Mouse (Mus musculus): ENCODE results near the gene Clock. TPM values are rescaled to one million over a fixed set of nuclear protein-coding genes. Genes with fewer than 3 reads are reported as not detected.

The Clock gene
- total RNA-seq, 2 experiments from 2014 or later: 1.1 to 10.9 TPM

- peak; percentile 99 for ATAC-seq (replicated peaks; ENCODE audit: low FRiP score, poor library complexity, severe bottlenecking)
These were observed 120.8 kb downstream of the Clock start, which contains the start of gene Tmem165 for GRCm38 (mm10) chr5:76183750-76184261. Gene Tmem165 (plus strand): TSS chr5:76183880.

GRCm38 (mm10) chr5:76183043-76183749 lies 121.4 kb downstream of the Clock start:
- ATAC-seq (replicated peaks; ENCODE audit: low FRiP score, poor library complexity, severe bottlenecking): peak; percentile 57

GRCm38 (mm10) chr5:76182326-76182725 lies 122.3 kb downstream of the Clock start:
- ATAC-seq (replicated peaks; ENCODE audit: low FRiP score, poor library complexity, severe bottlenecking): no peak

GRCm38 (mm10) chr5:76179791-76180190 lies 124.8 kb downstream of the Clock start:
- ATAC-seq (replicated peaks; ENCODE audit: low FRiP score, poor library complexity, severe bottlenecking): no peak

GRCm38 (mm10) chr5:76179171-76179570 lies 125.4 kb downstream of the Clock start:
- no peak for ATAC-seq (replicated peaks; ENCODE audit: low FRiP score, poor library complexity, severe bottlenecking)

GRCm38 (mm10) chr5:76177664-76178063 lies 126.9 kb downstream of the Clock start:
- no peak for ATAC-seq (replicated peaks; ENCODE audit: low FRiP score, poor library complexity, severe bottlenecking)

- no peak for ATAC-seq (replicated peaks; ENCODE audit: low FRiP score, poor library complexity, severe bottlenecking)
These were observed 127.8 kb downstream of the Clock start for GRCm38 (mm10) chr5:76176841-76177240.

DNA sequence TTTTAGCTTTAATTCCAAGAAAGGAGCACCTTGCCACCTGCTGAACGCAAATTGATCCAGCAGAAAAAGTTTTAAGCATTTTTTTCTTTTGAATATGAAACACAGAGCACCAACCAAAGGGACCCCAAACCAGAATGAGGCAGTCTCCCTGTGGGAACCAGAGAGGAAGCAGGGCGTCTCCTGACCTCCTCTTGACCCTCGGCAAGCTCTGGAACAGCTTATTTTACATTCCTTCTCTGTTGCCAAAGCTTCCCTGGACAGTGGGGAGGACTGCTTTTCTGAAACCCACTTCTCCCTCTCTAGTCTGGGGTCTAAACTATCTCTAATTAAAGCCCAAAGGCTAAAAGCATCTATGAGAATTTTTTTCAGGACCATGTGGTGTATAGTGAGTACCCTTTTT lies 128.2 kb downstream of the Clock start:
- no peak for ATAC-seq (replicated peaks; ENCODE audit: low FRiP score, poor library complexity, severe bottlenecking)

DNA sequence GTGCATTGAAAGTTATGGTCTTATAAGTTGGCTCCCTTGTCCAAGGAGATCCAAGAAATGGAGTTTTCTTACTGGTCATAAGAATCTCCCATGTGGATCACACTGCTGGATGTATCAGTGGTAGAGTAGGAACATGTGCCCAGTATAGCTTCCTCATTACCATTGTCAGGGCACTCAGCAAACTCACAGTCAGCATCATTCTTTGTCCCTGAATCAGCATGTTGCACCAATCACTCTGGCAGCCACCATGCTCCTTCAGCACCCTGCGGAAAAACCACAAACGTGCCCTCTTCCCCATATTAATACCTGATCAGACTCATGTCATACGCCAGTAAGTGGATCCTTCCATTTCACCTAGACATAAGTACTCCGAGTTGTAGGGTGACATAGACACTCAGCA lies 129.5 kb downstream of the Clock start:
- no peak for ATAC-seq (replicated peaks; ENCODE audit: low FRiP score, poor library complexity, severe bottlenecking)

DNA sequence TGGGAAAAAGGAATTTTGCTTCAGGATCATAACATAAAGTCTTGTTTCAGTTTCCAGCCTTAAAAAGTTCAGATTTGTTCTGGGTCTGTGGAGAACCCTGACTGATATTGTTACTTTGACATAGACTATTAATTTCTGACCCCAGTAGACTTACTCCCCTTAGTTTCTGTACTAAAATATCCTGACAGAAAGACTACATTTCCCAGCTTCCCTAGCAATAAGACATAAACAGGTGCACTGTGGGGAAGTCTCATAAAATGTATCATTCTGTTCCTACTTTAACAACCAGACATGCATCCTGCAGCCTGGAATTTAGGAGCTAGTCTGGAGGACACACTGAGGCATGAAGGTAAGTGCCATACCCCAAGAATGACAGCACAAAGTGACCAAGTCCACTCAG lies 133.6 kb downstream of the Clock start:
- ATAC-seq (replicated peaks; ENCODE audit: low FRiP score, poor library complexity, severe bottlenecking): no peak

- ATAC-seq (replicated peaks; ENCODE audit: low FRiP score, poor library complexity, severe bottlenecking): no peak
These were observed 134.1 kb downstream of the Clock start for GRCm38 (mm10) chr5:76170522-76170921.

DNA sequence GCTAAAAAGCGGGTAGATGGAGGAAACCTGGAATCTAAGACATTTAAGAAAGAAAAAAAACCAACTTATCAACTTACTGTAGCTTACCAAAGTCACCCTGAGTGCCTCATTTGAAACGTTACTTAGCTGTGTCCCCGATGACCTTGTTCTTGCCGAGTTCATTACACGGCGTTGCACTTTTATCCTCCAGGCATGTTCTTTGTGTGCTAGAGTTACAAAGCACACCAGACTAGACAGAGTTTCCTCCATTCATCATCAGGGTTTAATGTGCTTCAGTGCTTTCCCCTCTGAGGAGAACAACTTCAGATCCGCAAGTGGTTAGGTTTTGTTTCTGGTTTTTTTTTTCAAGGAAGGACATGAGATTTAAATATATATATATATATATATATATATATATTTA lies 139.8 kb downstream of the Clock start:
- no peak for ATAC-seq (replicated peaks; ENCODE audit: low FRiP score, poor library complexity, severe bottlenecking)

- no peak for ATAC-seq (replicated peaks; ENCODE audit: low FRiP score, poor library complexity, severe bottlenecking)
These were observed 140.7 kb downstream of the Clock start for GRCm38 (mm10) chr5:76163828-76164390.

- ATAC-seq (replicated peaks; ENCODE audit: low FRiP score, poor library complexity, severe bottlenecking): no peak
These were observed 141.7 kb downstream of the Clock start for GRCm38 (mm10) chr5:76162926-76163325.

- no peak for ATAC-seq (replicated peaks; ENCODE audit: low FRiP score, poor library complexity, severe bottlenecking)
These were observed 143.1 kb downstream of the Clock start for GRCm38 (mm10) chr5:76161491-76161890.

- no peak for ATAC-seq (replicated peaks; ENCODE audit: low FRiP score, poor library complexity, severe bottlenecking)
These were observed 144.5 kb downstream of the Clock start for GRCm38 (mm10) chr5:76160086-76160485.

Other genes with a start within 250 kb of the Clock start
- 7.6 and 13.0 TPM in 2 replicates for gene Srd5a3, start 164.5 kb downstream of the Clock start, total RNA-seq (2015; ENCODE audit: low replicate concordance)
- 4.5 and 7.3 TPM in 2 replicates for gene Srd5a3, start 164.5 kb downstream of the Clock start, total RNA-seq (2017; ENCODE audit: low replicate concordance)
- gene Tmem165, start 120.9 kb downstream of the Clock start, total RNA-seq (2015; ENCODE audit: low replicate concordance): 22.7 and 34.0 TPM in 2 replicates
- gene Tmem165, start 120.9 kb downstream of the Clock start, total RNA-seq (2017; ENCODE audit: low replicate concordance): 24.0 and 31.4 TPM in 2 replicates
- not detected in 2 replicates for gene Pdcl2, start 26.4 kb upstream of the Clock start, total RNA-seq (2015; ENCODE audit: low replicate concordance)
- not detected in 2 replicates for gene Pdcl2, start 26.4 kb upstream of the Clock start, total RNA-seq (2017; ENCODE audit: low replicate concordance)
- gene Nmu, start 59.0 kb upstream of the Clock start, total RNA-seq (2015; ENCODE audit: low replicate concordance): not detected in 2 replicates
- gene Nmu, start 59.0 kb upstream of the Clock start, total RNA-seq (2017; ENCODE audit: low replicate concordance): not detected in 2 replicates
- not detected in 2 replicates for gene Gm7271, start 179.2 kb upstream of the Clock start, total RNA-seq (2015; ENCODE audit: low replicate concordance)
- gene Gm7271, start 179.2 kb upstream of the Clock start, total RNA-seq (2017; ENCODE audit: low replicate concordance): not detected in 2 replicates
- 31.4 and 32.7 TPM in 2 replicates for gene Exoc1, start 224.5 kb upstream of the Clock start, total RNA-seq (2015; ENCODE audit: low replicate concordance)
- gene Exoc1, start 224.5 kb upstream of the Clock start, total RNA-seq (2017; ENCODE audit: low replicate concordance): 19.0 and 32.3 TPM in 2 replicates